Mouse (Mus musculus) induced T-regulatory cell, adult 2 months (primary cell): Measurements from ENCODE around the gene Drd3.

ENCODE experiments used
- DNase-seq: peaks from one replicate; pipeline ENCODE4 v3.0.0-alpha.2; 2012; ENCODE audit warnings: low read depth

The Drd3 gene

DNA sequence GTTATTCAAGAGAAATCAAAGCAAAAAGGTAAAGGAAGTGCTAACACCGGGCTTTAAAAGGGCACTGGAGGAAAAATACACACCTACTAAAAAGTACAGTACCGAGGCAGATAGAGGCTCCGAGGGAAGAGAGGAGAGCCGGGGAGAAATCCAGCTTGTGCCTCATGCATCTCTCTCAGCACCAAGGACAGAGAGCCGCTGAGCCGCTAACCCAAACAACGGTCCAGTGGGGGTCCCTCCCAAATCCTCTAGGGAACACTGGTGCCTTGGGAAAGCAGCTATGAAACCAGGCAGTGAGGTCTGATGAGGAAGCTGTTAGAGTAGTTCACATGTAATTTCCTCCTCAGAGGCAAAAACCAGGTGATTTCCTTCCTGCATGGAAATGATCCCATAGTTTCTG lies at the start of gene Drd3:
Drd3 (plus strand) TSS at position 276 of the 400 bp plus-strand sequence.
- no peak for DNase-seq

GRCm38 (mm10) chr16:43708335-43709061 lies 45.3 kb upstream of the Drd3 start:
- peak; percentile 78 for DNase-seq

GRCm38 (mm10) chr16:43709062-43709413 lies 44.8 kb upstream of the Drd3 start:
- peak; percentile 86 for DNase-seq

- DNase-seq, result peak; percentile 91
Measured at GRCm38 (mm10) chr16:43709432-43710133, 44.2 kb upstream of the Drd3 start.

DNA sequence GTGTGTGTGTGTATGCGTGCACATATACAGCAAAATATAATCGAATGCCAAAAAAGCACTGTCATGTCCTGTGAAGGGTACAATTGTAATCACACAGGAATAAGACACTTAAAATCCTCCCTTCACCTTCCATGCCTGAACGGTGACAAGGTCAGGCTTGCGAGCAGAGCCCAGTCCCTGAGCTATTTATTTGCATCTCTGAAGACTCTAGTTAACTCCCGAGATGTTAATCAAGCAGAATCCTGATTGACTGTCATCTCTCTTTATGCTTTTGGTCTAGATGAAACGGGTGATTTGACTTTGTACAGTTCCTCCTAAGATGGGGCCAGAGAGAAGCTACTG lies 43.7 kb upstream of the Drd3 start:
- DNase-seq, result no peak

DNA sequence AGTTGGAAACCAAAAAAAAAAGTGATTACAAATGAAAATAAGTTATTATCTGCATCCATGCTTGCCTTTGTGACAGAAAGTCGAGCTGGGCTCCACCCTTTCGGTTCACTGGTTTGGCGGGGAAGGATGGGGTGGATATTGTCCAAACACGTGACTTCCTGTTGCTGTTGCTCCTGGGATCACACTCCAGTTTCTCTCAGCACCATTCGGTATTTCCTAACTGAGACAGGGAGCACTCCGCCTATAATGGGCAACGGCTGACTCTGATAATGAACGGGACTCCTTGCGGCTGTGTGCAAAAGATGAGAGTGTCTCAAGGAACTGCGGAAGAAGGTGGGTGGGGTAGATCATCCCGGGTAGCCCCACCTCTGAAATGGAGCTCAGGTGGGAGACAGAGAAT lies 43.2 kb upstream of the Drd3 start:
- DNase-seq, result peak; percentile 35

DNA sequence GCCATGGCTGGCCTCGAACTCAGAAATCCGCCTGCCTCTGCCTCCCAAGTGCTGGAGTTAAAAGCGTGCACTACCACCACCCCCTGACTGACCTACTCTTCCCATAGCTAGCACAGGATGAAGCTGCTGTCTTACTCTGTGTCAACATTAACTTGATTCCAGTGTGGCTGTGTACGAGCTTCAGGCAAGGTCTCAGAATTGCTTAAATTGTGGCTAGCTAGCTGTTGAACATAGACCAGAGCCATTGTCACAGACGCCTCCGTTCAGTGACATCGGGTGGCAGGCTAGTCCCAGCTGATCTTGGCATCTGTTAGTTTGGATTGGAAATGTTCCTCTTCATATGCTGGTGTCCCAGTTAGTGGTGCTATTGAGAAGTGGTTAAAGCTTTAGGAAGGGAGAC lies 42.5 kb upstream of the Drd3 start:
- no peak for DNase-seq

- DNase-seq, result peak; percentile 85
Measured at GRCm38 (mm10) chr16:43724444-43724843, 29.4 kb upstream of the Drd3 start.

DNA sequence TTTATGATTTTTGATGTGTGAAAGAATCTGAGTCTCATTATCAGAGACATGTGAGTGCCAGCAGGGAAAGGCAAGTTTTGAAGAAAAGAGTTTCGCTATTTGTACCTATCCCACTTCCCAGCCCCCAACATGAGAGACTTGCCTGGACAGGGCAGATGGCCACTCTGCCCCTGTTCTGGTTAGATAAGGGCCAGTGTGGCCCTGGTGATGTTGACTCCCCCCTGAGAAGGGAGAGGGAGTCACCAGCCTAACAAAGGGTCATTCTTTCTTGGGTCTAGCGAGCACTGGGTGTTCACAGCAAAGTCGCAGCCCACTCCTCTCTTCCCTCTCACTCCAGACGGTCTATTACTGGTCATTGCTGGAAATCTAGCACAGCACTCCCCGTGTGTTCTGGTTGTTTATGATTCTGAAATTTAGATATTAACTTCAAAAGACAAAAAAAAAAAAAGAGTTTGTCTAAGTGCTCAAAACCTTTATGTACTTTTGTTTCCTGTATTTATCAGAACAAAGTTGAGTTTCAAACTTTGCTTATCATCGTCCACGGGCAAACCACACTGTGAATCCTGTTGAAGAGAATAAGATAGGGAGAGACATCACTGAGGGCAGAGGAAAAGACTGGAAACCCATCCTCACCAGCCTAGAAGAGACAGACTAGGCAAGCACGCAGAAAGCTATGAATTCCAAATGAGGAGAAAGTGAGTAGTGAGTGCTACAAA lies 24.2 kb upstream of the Drd3 start:
- DNase-seq, result no peak

DNA sequence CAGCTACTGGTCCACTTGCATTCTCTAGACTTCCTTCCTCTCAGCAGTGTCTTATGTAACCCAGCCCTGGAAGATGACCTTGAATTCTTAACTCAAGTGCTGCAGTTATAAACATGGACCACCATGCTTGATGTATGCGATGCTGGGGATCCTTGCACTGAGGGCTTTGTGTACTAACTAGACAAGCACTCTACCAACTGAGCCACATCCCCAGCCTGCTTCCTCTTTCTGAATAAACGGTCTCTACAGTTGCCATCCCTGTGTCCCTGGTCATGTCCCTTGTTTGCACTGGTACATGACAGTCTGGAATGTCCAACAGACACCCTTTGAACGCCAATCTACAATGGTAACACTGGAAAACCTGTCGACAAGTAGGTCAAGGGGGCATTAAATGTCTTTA lies 23.5 kb upstream of the Drd3 start:
- no peak for DNase-seq

DNA sequence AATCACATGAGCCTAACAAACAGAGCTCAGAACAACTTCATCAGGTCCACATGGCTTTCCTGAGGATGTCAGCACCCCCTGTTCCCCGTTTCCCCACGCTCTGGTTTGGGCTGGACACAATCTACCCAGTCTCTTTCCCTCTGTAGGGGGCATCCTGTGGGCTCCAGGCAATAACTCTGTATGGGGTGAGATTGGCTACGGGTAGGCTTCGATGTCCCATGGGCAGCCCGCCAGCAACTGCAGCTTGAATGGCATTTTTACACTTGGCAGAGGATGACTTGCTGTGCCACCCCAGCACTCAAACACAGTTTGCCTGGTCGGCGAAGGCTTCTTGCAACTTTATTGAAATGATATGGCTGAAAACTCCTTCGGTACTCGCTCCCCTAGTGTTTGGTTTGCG lies 21.3 kb upstream of the Drd3 start:
- no peak for DNase-seq

DNA sequence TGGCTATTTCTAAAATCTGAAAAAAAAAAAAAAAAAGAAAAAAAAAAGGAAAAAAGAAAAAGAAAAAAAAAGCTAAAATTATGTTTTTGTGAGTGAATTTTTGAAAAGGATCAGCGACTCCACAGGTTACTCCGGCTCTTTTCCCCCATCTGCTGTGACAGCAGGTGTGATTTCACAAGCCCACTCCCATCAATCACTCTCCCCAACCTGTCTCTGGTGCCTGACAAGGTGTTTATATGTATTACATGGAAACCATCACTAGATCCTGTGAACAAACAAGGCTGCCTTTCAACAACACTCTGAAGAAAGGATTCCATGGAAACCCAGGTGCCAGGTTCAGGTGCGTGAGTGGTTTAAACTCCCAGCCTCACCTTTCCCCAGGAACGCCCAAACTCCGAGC lies 20.9 kb upstream of the Drd3 start:
- DNase-seq, result no peak

- DNase-seq, result no peak
Measured at GRCm38 (mm10) chr16:43737933-43738332, 15.9 kb upstream of the Drd3 start.

DNA sequence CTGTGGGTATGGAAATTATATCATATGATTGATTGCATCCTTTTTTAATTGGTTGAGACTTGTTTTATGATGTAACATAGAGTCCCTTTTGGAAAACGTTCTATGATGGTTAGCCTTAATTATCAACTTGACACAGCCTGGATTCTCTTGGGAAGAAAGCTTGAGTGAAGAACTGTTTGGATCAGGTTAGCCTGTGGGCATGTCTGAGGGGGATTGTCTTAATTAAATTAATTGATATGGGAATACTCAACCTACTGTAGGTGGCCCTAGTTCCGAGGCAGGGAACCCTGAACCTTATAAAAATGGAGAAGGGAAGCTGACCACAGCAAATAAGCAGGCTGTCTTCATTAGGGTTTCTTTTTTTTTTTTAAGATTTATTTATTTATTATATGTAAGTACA lies 12.9 kb upstream of the Drd3 start:
- DNase-seq, result no peak

GRCm38 (mm10) chr16:43748424-43748823 lies 5.4 kb upstream of the Drd3 start:
- no peak for DNase-seq

DNA sequence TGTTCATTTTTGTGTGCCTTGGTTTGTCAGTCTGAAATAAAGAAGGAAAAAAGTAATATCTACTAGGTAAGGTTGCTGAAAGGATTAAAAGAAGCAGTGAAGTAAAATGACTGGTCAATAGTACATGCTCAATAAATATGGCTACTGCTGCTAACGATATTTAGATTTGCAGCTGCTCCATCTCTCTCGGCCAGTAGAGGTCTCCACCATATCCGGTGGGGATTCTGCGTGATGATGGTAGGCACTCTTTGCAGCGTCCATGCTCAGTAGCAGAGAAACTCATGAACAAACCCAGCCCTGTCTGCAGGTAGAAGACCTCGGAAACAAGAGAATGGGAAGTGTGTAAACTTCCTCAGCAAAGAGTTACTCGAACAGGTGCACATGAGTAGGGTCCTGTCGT lies 926 bp upstream of the Drd3 start:
- DNase-seq, result peak; percentile 29

DNA sequence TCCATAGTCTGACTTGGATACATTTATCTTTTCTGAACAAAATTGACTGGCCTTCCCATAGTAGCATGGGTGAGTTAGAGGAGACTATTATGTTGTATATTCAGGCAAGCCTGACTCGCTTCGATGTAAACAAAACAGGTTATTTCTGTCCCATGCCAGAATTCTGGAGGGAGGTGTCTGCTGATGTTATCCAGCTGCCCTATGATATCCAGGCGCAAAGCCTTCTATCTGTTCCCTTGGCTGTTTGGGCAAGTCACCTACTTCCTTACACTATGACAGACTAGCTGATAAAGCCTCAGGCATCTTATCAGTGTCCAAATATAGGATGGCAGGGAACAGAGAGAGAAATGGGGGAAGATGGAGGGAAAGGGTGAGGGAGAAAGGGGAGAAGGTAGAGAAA lies 18.5 kb downstream of the Drd3 start:
- DNase-seq, result no peak

- no peak for DNase-seq
Measured at GRCm38 (mm10) chr16:43772766-43773165, 18.9 kb downstream of the Drd3 start.

- no peak for DNase-seq
Measured at GRCm38 (mm10) chr16:43773506-43773905, 19.7 kb downstream of the Drd3 start.

- DNase-seq, result no peak
Measured at GRCm38 (mm10) chr16:43776886-43777285, 23.1 kb downstream of the Drd3 start.

DNA sequence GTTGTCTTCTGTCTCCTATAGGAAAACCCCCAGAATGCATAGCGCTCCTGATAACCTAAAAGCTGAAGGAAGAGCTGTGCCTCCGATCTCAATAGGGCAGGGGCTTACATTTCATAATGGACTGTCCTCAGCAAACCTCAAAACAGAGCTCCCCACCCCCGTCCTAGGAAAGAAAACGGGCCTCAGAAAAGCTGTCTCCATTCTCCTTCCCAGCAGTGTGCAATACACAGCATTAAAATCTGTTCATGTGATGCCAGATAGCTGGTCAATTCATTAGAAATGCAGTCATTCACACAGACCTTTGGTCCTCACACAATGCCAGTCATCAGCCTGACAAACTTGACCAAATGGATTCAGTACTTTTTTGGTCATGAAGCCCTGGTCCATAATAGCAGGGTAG lies 45.7 kb downstream of the Drd3 start:
- no peak for DNase-seq

- no peak for DNase-seq
Measured at GRCm38 (mm10) chr16:43800119-43800721, 46.4 kb downstream of the Drd3 start.

DNA sequence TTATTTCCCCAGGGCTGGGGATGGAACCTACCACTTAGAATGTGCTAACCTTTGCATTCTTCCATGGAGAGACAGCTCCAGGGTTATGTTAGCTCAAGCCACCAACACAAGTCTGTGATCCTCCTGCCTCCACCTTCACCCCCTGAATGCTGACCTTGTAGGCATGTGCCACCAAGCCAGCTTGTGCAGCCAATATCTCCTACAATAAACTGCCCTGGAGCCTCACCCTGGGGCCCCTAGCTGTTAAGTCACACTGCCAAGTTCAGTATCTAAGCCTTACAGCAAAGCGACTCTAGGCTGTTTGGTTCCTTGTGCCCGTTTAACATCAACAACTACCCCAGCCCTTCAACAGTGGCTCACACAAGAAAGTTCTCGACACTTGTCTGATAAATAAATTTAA lies 47.3 kb downstream of the Drd3 start:
- peak; percentile 5 for DNase-seq
